Mouse (Mus musculus) heart, adult 2 months (tissue): Measurements from ENCODE around the gene Gm9918. TPM values are rescaled to one million over a fixed set of nuclear protein-coding genes. Genes with fewer than 3 reads are reported as not detected.

Source experiments
- DNase-seq, 2 experiments: peaks; one replicate each; pipeline ENCODE4 v3.0.0; 2021
- H3K27ac ChIP-seq: fragments of 200-600 bp; 2 replicates; pipeline ENCODE4 v1.8.1; 2022
- H3K27me3 ChIP-seq: fragments of 200-500 bp; 2 replicates; pipeline ENCODE4 v1.6.1; 2012; ENCODE audit warnings: mild to moderate bottlenecking, low read length, inconsistent platforms, mixed read lengths; ENCODE audit not compliant: control insufficient read depth, insufficient read depth
- H3K36me3 ChIP-seq: fragments of 200-500 bp; 2 replicates; pipeline ENCODE4 v1.6.1; 2012; ENCODE audit warnings: low read length, inconsistent platforms; ENCODE audit not compliant: control insufficient read depth, insufficient read depth
- H3K4me1 ChIP-seq: fragments of 200-500 bp; 2 replicates; pipeline ENCODE4 v1.6.1; 2011; ENCODE audit warnings: low read length; ENCODE audit not compliant: control insufficient read depth, insufficient read depth
- H3K4me3 ChIP-seq: fragments of 200-600 bp; 2 replicates; pipeline ENCODE4 v1.8.1; 2022
- H3K79me2 ChIP-seq: fragments of 200-500 bp; replicated peaks from 2 replicates; pipeline ENCODE4 v1.6.1; 2012; ENCODE audit warnings: mild to moderate bottlenecking, inconsistent platforms, low read length, moderate library complexity, mixed read lengths; ENCODE audit not compliant: control insufficient read depth, insufficient read depth
- H3K9ac ChIP-seq: fragments of 200-500 bp; 2 replicates; pipeline ENCODE4 v1.6.1; 2012; ENCODE audit warnings: low read depth, mild to moderate bottlenecking, control low read depth, inconsistent platforms, low read length, mixed read lengths
- CTCF ChIP-seq: fragments of 200-600 bp; IDR thresholded peaks from 2 replicates; pipeline ENCODE4 v1.8.1; 2022; ENCODE audit warnings: antibody characterized with exemption, mild to moderate bottlenecking, moderate library complexity
- EP300 ChIP-seq: fragments of 200-500 bp; IDR thresholded peaks from 2 replicates; pipeline ENCODE4 v1.6.1; 2011; ENCODE audit warnings: low read depth, low read length, control low read depth; ENCODE audit not compliant: insufficient read depth
- POLR2A ChIP-seq: fragments of 200-500 bp; IDR thresholded peaks from 2 replicates; pipeline ENCODE4 v1.6.1; 2011; ENCODE audit warnings: mild to moderate bottlenecking, low read depth, low read length, control low read depth; ENCODE audit not compliant: insufficient read depth
- WGBS: fragments of 180-500 bp; shearing (Covaris S2); methylation state at CpG from one replicate; pipeline ENCODE4 v1.1.7; 2018; 5-methylcytosine and 5-hydroxymethylcytosine counted together
- intact Hi-C: fragments of 180-260 bp; cut with DNase I; formaldehyde crosslinking; loops from one replicate; pipeline ENCODE4 v1.15.1; 2025
- polyA plus RNA-seq: library from polyadenylated mRNA; depleted of rRNA; stranded (reverse); fragments of >200 nt; gene quantifications from 2 replicates; pipeline ENCODE4 v1.2.3, GENCODE M21; 2012; rRNA removed
- total RNA-seq, 2 experiments: library from RNA; stranded (reverse); gene quantifications; 2 replicates each; pipeline ENCODE4 v1.2.3; 2021

Gene Gm9918
- total and polyA plus RNA-seq, 3 experiments, result not detected

DNA sequence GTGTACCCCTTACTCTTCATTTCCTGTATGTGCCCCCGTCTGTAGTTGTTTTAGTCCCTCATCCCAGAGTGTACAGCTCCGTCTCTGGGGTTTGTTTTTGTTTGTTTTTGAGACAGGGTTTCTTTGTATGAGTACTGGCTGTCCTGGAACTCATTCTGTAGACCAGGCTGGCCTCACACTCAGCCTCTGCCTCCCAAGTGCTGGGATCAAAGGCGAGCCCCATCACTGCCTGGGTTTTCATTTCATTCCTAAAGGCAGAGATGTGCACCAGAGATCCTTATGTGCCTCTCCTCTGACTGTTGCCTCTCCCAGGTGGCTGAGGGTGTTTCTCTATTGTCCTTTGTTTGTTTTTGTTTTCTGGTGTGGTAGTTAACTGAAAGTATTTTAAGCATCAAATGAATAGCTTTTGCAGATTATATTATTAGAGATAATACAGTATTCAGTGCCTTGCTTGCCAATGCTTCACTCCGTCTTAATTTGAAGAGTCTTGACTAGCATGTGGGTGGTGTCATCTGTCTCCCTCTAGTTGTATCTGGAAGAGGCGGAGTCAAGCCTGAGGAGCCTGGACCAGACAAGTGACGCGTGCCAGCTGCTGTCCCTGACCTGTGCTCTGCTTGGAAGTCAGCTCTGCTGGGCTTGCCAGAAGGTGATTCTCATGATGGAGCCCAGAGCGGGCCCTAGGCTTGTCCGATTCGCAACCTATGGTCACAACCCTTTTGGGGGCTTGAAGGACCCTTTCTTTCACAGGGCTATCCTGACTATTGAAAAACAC lies 39.9 kb downstream of the Gm9918 start:
- peaks cover 5% of the 10 kb centered on the region for H3K4me1 ChIP-seq
- TF ChIP-seq CTCF (no peak), POLR2A (no peak), EP300 (peak; percentile 43; the same call in 1 of the 2 replicates)
- no peak overlapping the region for H3K9ac ChIP-seq
- peak overlapping the region; percentile 52 for H3K27ac ChIP-seq
- DNase-seq, result peak; percentile 78 to 82
- no peaks in the 10 kb centered on the region for H3K36me3 ChIP-seq
- intact Hi-C loops, result no loop called here
- 30% methylated on average over 10 of the region's 10 CpGs for WGBS
- H3K79me2 ChIP-seq, result no peaks in the 10 kb centered on the region
- H3K27me3 ChIP-seq, result no peaks in the 10 kb centered on the region
- H3K4me3 ChIP-seq, result no peak overlapping the region

DNA sequence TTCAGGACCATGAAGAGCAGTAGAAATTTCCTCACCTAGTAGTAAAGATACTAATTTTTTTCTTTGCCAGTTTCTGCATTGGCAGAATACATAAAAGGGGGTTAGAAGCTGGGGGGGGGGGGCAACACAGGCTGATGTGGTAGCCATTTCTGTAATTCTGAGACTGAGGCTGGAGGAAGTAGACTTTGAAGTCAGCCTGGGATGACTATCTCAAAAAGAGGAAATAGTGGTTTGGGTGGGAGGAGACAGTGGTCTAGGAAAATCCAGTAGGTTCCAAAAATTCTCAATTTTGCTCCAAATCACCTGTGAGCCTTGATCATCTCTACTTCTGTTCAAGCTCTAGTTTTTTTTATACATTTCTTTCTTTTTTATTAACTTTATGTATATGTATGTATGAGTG lies 41.1 kb downstream of the Gm9918 start:
- no peak overlapping the region for H3K9ac ChIP-seq
- no peaks in the 10 kb centered on the region for H3K79me2 ChIP-seq
- DNase-seq, result no peak
- H3K4me1 ChIP-seq, result peaks cover 5% of the 10 kb centered on the region
- H3K4me3 ChIP-seq, result no peak overlapping the region
- no peak for TF ChIP-seq EP300
- TF ChIP-seq CTCF, result no peak
- no peak for TF ChIP-seq POLR2A
- intact Hi-C loops, result no loop called here
- H3K27me3 ChIP-seq, result no peaks in the 10 kb centered on the region
- no peaks in the 10 kb centered on the region for H3K36me3 ChIP-seq
- no peak overlapping the region for H3K27ac ChIP-seq

DNA sequence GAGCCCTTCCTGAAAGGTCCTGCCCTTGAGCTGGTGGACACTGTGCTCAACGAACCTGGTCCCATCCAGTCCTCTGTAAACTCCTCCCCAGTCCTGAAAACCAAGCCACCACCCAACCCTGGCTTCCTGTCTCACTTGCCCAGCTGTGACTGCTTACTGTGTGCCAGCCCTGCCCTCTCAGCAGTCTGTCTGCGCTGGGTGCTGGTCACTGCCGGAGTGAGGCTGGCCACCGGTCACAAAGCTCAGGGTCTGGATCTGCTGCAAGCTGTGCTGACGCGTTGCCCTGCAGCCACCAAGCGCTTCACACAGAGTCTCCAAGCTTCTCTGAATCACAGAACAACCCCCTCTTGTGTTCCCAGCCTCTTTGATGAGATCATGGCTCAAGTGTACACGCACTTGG lies 44.9 kb downstream of the Gm9918 start:
- 67% methylated on average over 8 of the region's 8 CpGs for WGBS
- Histone ChIP-seq H3K27ac (peak overlapping the region; percentile 55), H3K36me3 (no peaks in the 10 kb centered on the region), H3K27me3 (no peaks in the 10 kb centered on the region), H3K79me2 (no peaks in the 10 kb centered on the region), H3K9ac (no peak overlapping the region), H3K4me1 (peaks cover 3% of the 10 kb centered on the region), H3K4me3 (no peak overlapping the region)
- intact Hi-C loops, result loop anchor here (5.0 kb wide), 1 partner anchor 138 kb away; no protein-coding TSS in a partner anchor
- TF ChIP-seq CTCF (no peak), POLR2A (peak; percentile 62), EP300 (0 out of 2 replicates have a peak, but pooled peaks have one; percentile 16)
- DNase-seq, result peak; percentile 58 to 66

DNA sequence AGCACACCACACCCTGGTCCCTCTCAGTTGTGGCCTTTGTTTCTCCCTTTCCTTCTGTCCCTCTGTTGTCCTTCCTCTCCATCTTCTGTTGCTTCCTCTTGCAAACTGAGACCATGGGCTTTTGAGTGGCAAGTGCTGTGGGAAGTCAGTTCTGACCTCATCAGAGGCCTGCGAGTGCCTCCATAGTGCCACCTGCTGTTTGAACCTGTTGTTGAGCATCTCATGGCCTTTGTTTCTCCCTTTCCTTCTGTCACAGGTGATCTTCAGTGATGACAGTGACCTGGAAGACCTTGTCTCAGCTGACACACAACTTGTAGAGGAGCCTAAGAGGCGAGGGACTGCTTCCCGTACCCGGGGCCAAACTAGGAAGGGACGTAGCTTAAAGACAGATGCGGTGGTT lies 45.9 kb downstream of the Gm9918 start:
- H3K27ac ChIP-seq, result peak overlapping the region; percentile 55; the same call in 1 of the 2 replicates
- TF ChIP-seq CTCF, result peak; percentile 92
- TF ChIP-seq POLR2A, result no peak
- TF ChIP-seq EP300, result peak; percentile 85

More for the DNA sequence above, 45.9 kb downstream of the Gm9918 start:
- H3K79me2 ChIP-seq, result no peaks in the 10 kb centered on the region
- DNase-seq, result peak; percentile 72 to 73
- H3K4me1 ChIP-seq, result peaks cover 2% of the 10 kb centered on the region; the same call in 1 of the 2 replicates
- H3K4me3 ChIP-seq, result no peak overlapping the region
- intact Hi-C loops, result loop anchor here (1.0 to 5.0 kb wide), 3 partner anchors 29 to 139 kb away; no protein-coding TSS in a partner anchor
- H3K36me3 ChIP-seq, result no peaks in the 10 kb centered on the region
- H3K9ac ChIP-seq, result no peak overlapping the region
- no peaks in the 10 kb centered on the region for H3K27me3 ChIP-seq
- WGBS, result 86% methylated on average over 6 of the region's 6 CpGs

Other genes with a start within 250 kb of the Gm9918 start
- 1 to 10 TPM; 2.6 to 2.7 TPM for gene Krt18, start 242.4 kb upstream of the Gm9918 start, total RNA-seq
- 2.7 and 6.7 TPM in 2 replicates for gene Krt18, start 242.4 kb upstream of the Gm9918 start, polyA plus RNA-seq
- gene Eif4b, start 196.8 kb upstream of the Gm9918 start, total RNA-seq, result 100 to 1,000 TPM; 138 to 177 TPM
- 50.7 and 87.9 TPM in 2 replicates for gene Eif4b, start 196.8 kb upstream of the Gm9918 start, polyA plus RNA-seq
- gene Tns2, start 170.2 kb upstream of the Gm9918 start, total RNA-seq, result 100 to 1,000 TPM; 114 to 130 TPM
- gene Tns2, start 170.2 kb upstream of the Gm9918 start, polyA plus RNA-seq, result 157 and 184 TPM in 2 replicates
- 10 to 100 TPM; 13.4 to 14.2 TPM for gene Spryd3, start 134.3 kb upstream of the Gm9918 start, total RNA-seq
- 23.1 and 24.2 TPM in 2 replicates for gene Spryd3, start 134.3 kb upstream of the Gm9918 start, polyA plus RNA-seq
- gene Igfbp6, start 126.2 kb upstream of the Gm9918 start, total RNA-seq, result 10 to 100 TPM; 28.9 to 31.7 TPM
- 47.6 and 56.1 TPM in 2 replicates for gene Igfbp6, start 126.2 kb upstream of the Gm9918 start, polyA plus RNA-seq
- gene Soat2, start 120.0 kb upstream of the Gm9918 start, total RNA-seq, result under 1 TPM in 1 of 2 experiments, not detected in 1; 0.09 TPM
- 0.12 and 0.16 TPM in 2 replicates for gene Soat2, start 120.0 kb upstream of the Gm9918 start, polyA plus RNA-seq
- 10 to 100 TPM; 31.6 to 32.8 TPM for gene Zfp740, start 67.3 kb upstream of the Gm9918 start, total RNA-seq
- gene Zfp740, start 67.3 kb upstream of the Gm9918 start, polyA plus RNA-seq, result 16.2 and 29.9 TPM in 2 replicates
- gene Csad, start 65.8 kb upstream of the Gm9918 start, total RNA-seq, result 10 to 100 TPM; 13.1 to 15.6 TPM
- 33.4 and 42.1 TPM in 2 replicates for gene Csad, start 65.8 kb upstream of the Gm9918 start, polyA plus RNA-seq
- gene Itgb7, start 38.6 kb upstream of the Gm9918 start, total RNA-seq, result 1 to 10 TPM; 1.5 to 2.0 TPM
- gene Itgb7, start 38.6 kb upstream of the Gm9918 start, polyA plus RNA-seq, result 2.4 and 4.6 TPM in 2 replicates
- 10 to 100 TPM; 18.1 to 20.3 TPM for gene Rarg, start 13.0 kb upstream of the Gm9918 start, total RNA-seq
- 19.9 and 26.9 TPM in 2 replicates for gene Rarg, start 13.0 kb upstream of the Gm9918 start, polyA plus RNA-seq
- gene Mfsd5, start 8.9 kb downstream of the Gm9918 start, total RNA-seq, result 10 to 100 TPM; 17.0 to 19.4 TPM
- 37.8 and 47.9 TPM in 2 replicates for gene Mfsd5, start 8.9 kb downstream of the Gm9918 start, polyA plus RNA-seq
- gene Espl1, start 25.7 kb downstream of the Gm9918 start, total RNA-seq, result 1 to 10 TPM; 1.0 to 1.4 TPM
- gene Espl1, start 25.7 kb downstream of the Gm9918 start, polyA plus RNA-seq, result 1.6 and 2.4 TPM in 2 replicates
- 100 to 1,000 TPM; 287 to 351 TPM for gene Pfdn5, start 55.6 kb downstream of the Gm9918 start, total RNA-seq
- gene Pfdn5, start 55.6 kb downstream of the Gm9918 start, polyA plus RNA-seq, result 82.0 and 160 TPM in 2 replicates
- gene Myg1, start 61.1 kb downstream of the Gm9918 start, total RNA-seq, result 10 to 100 TPM; 19.0 to 24.1 TPM
- 27.8 and 36.7 TPM in 2 replicates for gene Myg1, start 61.1 kb downstream of the Gm9918 start, polyA plus RNA-seq
- 10 to 100 TPM; 10.8 to 13.2 TPM for gene Aaas, start 80.2 kb downstream of the Gm9918 start, total RNA-seq
- 22.1 and 26.2 TPM in 2 replicates for gene Aaas, start 80.2 kb downstream of the Gm9918 start, polyA plus RNA-seq
- gene Sp7, start 96.6 kb downstream of the Gm9918 start, total RNA-seq, result not detected
- gene Sp7, start 96.6 kb downstream of the Gm9918 start, polyA plus RNA-seq, result 0.06 TPM in 1 of 2 replicates, not detected in the other
- gene Sp1, start 135.6 kb downstream of the Gm9918 start, total RNA-seq, result 10 to 100 TPM; 36.5 to 41.5 TPM
- gene Sp1, start 135.6 kb downstream of the Gm9918 start, polyA plus RNA-seq, result 9.6 and 17.3 TPM in 2 replicates
- gene Amhr2, start 174.8 kb downstream of the Gm9918 start, total RNA-seq, result under 1 TPM; 0.36 to 0.60 TPM
- gene Amhr2, start 174.8 kb downstream of the Gm9918 start, polyA plus RNA-seq, result 0.31 and 0.44 TPM in 2 replicates
- gene Prr13, start 188.5 kb downstream of the Gm9918 start, total RNA-seq, result 10 to 100 TPM; 22.8 to 23.2 TPM
- 75.5 and 78.4 TPM in 2 replicates for gene Prr13, start 188.5 kb downstream of the Gm9918 start, polyA plus RNA-seq
- gene Pcbp2, start 200.0 kb downstream of the Gm9918 start, total RNA-seq, result 100 to 1,000 TPM; 442 to 494 TPM
- gene Pcbp2, start 200.0 kb downstream of the Gm9918 start, polyA plus RNA-seq, result 384 and 453 TPM in 2 replicates
- gene Gm10337, start 233.2 kb downstream of the Gm9918 start, total RNA-seq, result not detected
- gene Gm10337, start 233.2 kb downstream of the Gm9918 start, polyA plus RNA-seq, result not detected in 2 replicates
- gene Map3k12, start 246.5 kb downstream of the Gm9918 start, total RNA-seq, result 1 to 10 TPM; 2.1 to 2.4 TPM
- gene Map3k12, start 246.5 kb downstream of the Gm9918 start, polyA plus RNA-seq, result 4.1 and 5.5 TPM in 2 replicates
- gene Tarbp2, start 247.6 kb downstream of the Gm9918 start, total RNA-seq, result 10 to 100 TPM; 37.4 to 43.6 TPM
- gene Tarbp2, start 247.6 kb downstream of the Gm9918 start, polyA plus RNA-seq, result 79.2 and 85.0 TPM in 2 replicates